8 mouse cellular contexts compared by ENCODE assay signal in the genomic region with DNA sequence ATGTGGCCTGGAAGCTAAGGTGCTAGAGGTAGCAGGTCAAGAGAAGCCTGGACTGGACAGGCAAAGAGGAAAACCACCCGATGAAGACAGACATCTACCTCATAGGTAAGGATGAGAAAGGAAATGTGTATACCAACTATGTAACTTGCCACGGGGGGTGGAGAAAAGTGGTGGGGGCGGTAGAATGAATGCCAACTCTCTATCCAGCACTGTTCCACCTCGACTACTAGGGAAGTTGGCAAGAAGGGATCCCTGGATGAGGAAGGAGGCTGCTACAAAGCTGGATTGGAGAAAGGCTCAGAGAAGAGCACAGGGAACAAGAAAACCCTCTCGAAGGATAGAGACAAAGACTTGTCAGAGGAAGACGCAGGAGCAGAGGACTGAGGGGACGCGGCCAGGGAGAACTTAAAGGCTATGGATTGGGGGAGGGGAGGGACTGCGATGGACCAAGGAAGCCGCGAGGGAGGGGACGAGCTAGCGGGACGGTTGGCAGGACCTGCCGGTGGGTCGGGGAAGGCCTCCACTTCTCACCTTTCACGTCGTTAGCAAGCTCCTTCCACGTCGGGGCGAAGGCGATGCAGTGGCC. TPM values are rescaled to one million over a fixed set of nuclear protein-coding genes. Genes with fewer than 3 reads are reported as not detected.
DNase-seq lines count a peak whose midpoint lies in the region; ATAC-seq and TF ChIP-seq lines count a peak whose summit lies in the region.

No protein-coding gene starts in this region.

- H3K4me3 ChIP-seq in lung, embryonic 16.5 days (ENCODE audit: low read length) = peak overlapping the region; percentile 92
- H3K4me3 ChIP-seq in forebrain, embryonic 10.5 days = peak overlapping the region; percentile 87
- H3K4me3 ChIP-seq in limb, embryonic 14.5 days (replicated peaks; ENCODE audit: low read length) = peak overlapping the region; percentile 81
- peak overlapping the region; percentile 86 for H3K4me3 ChIP-seq in olfactory bulb, adult 2 months (ENCODE audit: insufficient read depth, low read depth, low read length)

- ATAC-seq in lung, embryonic 16.5 days (ENCODE audit: low read depth) = peak; percentile 34; the same call in 1 of the 2 replicates
- ATAC-seq in limb, embryonic 14.5 days (ENCODE audit: low FRiP score, low read depth) = no peak; the same call in 1 of the 2 replicates
- ATAC-seq in CD4-positive, CD25-positive, alpha-beta regulatory T cell, adult 4 months = no peak

- 3% methylated on average over 20 of the region's 22 CpGs for WGBS in lung, embryonic 16.5 days
- WGBS in forebrain, embryonic 10.5 days = 4% methylated on average over 22 of the region's 22 CpGs
- WGBS in limb, embryonic 14.5 days = 3% methylated on average over 21 of the region's 22 CpGs
- 3% methylated on average over 22 of the region's 22 CpGs for WGBS in olfactory bulb, adult 2 months

- H3K9me3 ChIP-seq in lung, embryonic 16.5 days (ENCODE audit: control insufficient read depth, low read length) = no peaks in the 10 kb centered on the region
- H3K9me3 ChIP-seq in forebrain, embryonic 10.5 days = no peaks in the 10 kb centered on the region
- H3K9me3 ChIP-seq in limb, embryonic 14.5 days (ENCODE audit: control insufficient read depth, low read length) = no peaks in the 10 kb centered on the region

- H3K9ac ChIP-seq in lung, embryonic 16.5 days (ENCODE audit: low read length) = peak overlapping the region; percentile 84
- H3K9ac ChIP-seq in limb, embryonic 14.5 days (ENCODE audit: low read depth, low read length, severe bottlenecking) = peak overlapping the region; percentile 73

- H3K4me1 ChIP-seq in lung, embryonic 16.5 days (replicated peaks; ENCODE audit: control insufficient read depth, insufficient read depth, low read length) = peaks cover 29% of the 10 kb centered on the region
- peaks cover 28% of the 10 kb centered on the region for H3K4me1 ChIP-seq in forebrain, embryonic 10.5 days
- H3K4me1 ChIP-seq in limb, embryonic 14.5 days (ENCODE audit: control insufficient read depth, insufficient read depth, low read length) = peaks cover 23% of the 10 kb centered on the region
- H3K4me1 ChIP-seq in olfactory bulb, adult 2 months (ENCODE audit: control insufficient read depth, insufficient read depth, low read length) = peaks cover 10% of the 10 kb centered on the region

- H3K27me3 ChIP-seq in lung, embryonic 16.5 days (ENCODE audit: control insufficient read depth, insufficient read depth, low read depth, low read length) = no peaks in the 10 kb centered on the region
- peaks cover 36% of the 10 kb centered on the region for H3K27me3 ChIP-seq in forebrain, embryonic 10.5 days (ENCODE audit: poor library complexity, severe bottlenecking)
- no peaks in the 10 kb centered on the region for H3K27me3 ChIP-seq in limb, embryonic 14.5 days (ENCODE audit: control insufficient read depth, insufficient read depth, low read length)

- peak overlapping the region; percentile 79 for H3K4me2 ChIP-seq in lung, embryonic 16.5 days (ENCODE audit: low read depth, low read length)
- H3K4me2 ChIP-seq in limb, embryonic 14.5 days (replicated peaks; ENCODE audit: low read depth, low read length, severe bottlenecking) = peak overlapping the region; percentile 60

- peak overlapping the region; percentile 67 for H3K27ac ChIP-seq in lung, embryonic 16.5 days (ENCODE audit: low read length)
- H3K27ac ChIP-seq in forebrain, embryonic 10.5 days = peak overlapping the region; percentile 85
- peak overlapping the region; percentile 55; the same call in 1 of the 2 replicates for H3K27ac ChIP-seq in limb, embryonic 14.5 days (replicated peaks; ENCODE audit: low read depth, low read length)
- H3K27ac ChIP-seq in olfactory bulb, adult 2 months (ENCODE audit: insufficient read depth, low read depth, low read length) = no peak overlapping the region

- TF ChIP-seq CTCF in olfactory bulb, adult 2 months (IDR thresholded peaks at IDR 0.05; ENCODE audit: insufficient read depth, low read depth, low read length) = no peak

- DNase-seq in lung, postnatal 4 days = no peak
- DNase-seq in forebrain, embryonic 10.5 days (ENCODE audit: extremely low spot score, low spot score) = no peak
- DNase-seq in limb, embryonic 14.5 days (ENCODE audit: low spot score) = peak; percentile 6
- no peak for DNase-seq in layer of hippocampus, postnatal 36 days
- no peak for DNase-seq in urinary bladder, postnatal 36 days (ENCODE audit: low spot score in 2 of 2)

- H3K36me3 ChIP-seq in lung, embryonic 16.5 days (ENCODE audit: control insufficient read depth, insufficient read depth, low read length) = no peaks in the 10 kb centered on the region
- H3K36me3 ChIP-seq in forebrain, embryonic 10.5 days (replicated peaks) = no peaks in the 10 kb centered on the region
- H3K36me3 ChIP-seq in limb, embryonic 14.5 days (ENCODE audit: control insufficient read depth, insufficient read depth, low read length) = no peaks in the 10 kb centered on the region

- TF ChIP-seq POLR2A in limb, embryonic 14.5 days (IDR thresholded peaks at IDR 0.05; ENCODE audit: borderline replicate concordance, extremely low read depth, insufficient read depth, insufficient read length) = no peak
- no peak for TF ChIP-seq POLR2A in olfactory bulb, adult 2 months (IDR thresholded peaks at IDR 0.05; ENCODE audit: insufficient read depth, low read depth, low read length)

RNA-seq across cellular contexts. Expression of a gene that starts 0.6 kb away (rescaled TPM):
- polyA plus RNA-seq in lung, embryonic 16.5 days (2015; fragmentation: Nextera tagmentation; extraction: Ambion mirVana) = 47.8 and 52.0 TPM in 2 replicates
- 15.8 and 16.6 TPM in 2 replicates for polyA plus RNA-seq in forebrain, embryonic 10.5 days (2016; fragmentation: Nextera tagmentation; extraction: Ambion mirVana)
- 65.6 and 83.1 TPM in 2 replicates for polyA plus RNA-seq in limb, embryonic 14.5 days (2012; rRNA removed)
- 15.0 and 16.1 TPM in 2 replicates for polyA plus RNA-seq in limb, embryonic 14.5 days (2014; fragmentation: Nextera tagmentation; extraction: Ambion mirVana)
- not detected in 2 replicates for polyA plus RNA-seq in olfactory bulb, adult 2 months (2012; ENCODE audit: insufficient read depth, insufficient read length, low replicate concordance, missing spikeins)
- polyA plus RNA-seq in CD4-positive, CD25-positive, alpha-beta regulatory T cell, adult 4 months (2017; shearing (Covaris generic)) = 10 to 100 TPM; 38.9 to 83.5 TPM
- 10 to 100 TPM; 28.0 to 30.4 TPM for total RNA-seq in layer of hippocampus, postnatal 36 days (2021)
